Mouse (Mus musculus): Measurements from ENCODE around the gene Olfr1049.
"Not testable (repeated sequence)": the region's sequence is repeated elsewhere in the genome, so short reads cannot be mapped to it uniquely, and the experiment has no call there.

The Olfr1049 gene

DNA sequence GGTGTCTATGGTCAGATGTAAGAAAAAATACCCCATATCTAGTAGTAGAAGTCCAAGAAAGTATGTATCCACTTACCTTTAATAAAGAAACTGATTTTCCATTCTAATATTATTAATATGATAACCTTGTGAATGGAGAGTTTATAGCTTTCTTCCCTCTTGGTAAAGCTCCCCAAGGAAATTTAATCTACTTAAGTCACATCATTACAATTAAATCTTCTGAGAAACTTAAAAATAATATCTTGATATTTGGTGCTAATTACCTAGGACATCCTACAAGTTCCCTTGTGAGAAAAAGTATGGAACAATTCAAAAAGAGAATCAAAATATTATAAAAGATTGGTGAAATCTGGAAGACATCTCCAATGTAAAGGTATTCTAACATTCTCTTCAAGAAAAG is at the start of gene Olfr1049:
TSS of gene Olfr1049 (minus strand) at position 101 of the 400 bp plus-strand sequence.
- not testable (repeated sequence) for DNase-seq (ENCODE audit: low spot score)

DNA sequence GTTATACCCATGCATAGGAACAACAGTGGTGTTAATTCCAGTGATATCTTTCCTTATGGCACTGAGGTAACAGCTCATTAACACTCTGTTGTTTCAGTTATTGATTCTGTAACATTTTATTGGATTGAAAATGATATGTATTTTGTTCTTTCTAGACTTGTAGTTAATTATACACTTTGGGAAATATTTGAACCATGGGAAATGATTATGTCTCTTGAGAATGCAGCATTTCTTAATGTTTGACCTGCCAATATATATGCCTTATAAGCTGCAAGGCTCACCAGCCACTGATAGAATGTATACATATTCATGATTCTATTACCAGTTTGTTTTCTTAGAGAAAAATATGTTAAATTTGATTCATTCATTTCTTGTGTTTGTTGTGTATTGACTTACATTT is 34.0 kb upstream of the Olfr1049 start, which contains the start of gene Olfr1052:
TSS of gene Olfr1052 (plus strand) at position 301 of the 400 bp plus-strand sequence.
- DNase-seq (ENCODE audit: low spot score) = no peak

DNA sequence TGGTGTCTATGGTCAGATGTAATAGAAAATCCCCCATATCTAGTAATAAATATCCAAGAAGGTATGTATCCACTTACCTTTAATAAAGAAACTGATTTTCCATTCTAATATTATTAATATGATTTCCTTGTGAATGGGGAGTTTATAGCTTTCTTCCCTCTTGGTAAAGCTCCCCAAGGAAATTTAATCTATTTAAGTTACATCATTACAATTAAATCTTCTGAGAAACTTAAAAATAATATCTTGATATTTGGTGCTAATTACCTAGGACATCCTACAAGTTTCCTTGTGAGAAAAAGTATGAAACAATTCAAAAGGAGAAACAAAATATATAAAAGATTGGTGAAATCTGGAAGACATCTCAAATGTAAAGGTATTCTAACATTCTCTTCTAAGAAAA is 20.9 kb upstream of the Olfr1049 start, which contains the start of gene Olfr1051:
TSS of gene Olfr1051 (minus strand) at position 101 of the 400 bp plus-strand sequence.
- DNase-seq (ENCODE audit: low spot score) = not testable (repeated sequence)

DNA sequence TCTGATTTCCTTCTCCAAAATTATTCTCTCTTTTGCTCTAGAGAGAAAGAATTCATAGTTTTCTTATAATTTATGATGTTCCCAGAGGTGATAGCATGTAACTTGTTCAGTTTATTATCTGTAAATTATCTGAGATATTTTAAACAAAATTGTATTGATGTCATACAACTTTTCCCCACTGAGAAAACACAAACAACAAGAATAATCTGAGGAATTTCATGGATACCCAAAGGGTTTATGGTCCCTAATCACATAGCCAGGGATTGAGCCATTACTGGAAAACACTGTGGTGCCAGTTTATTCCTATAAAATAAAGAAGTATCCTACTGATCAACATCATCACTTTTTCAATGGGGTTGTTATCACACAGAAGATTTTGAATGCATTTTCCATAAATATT is 17.9 kb downstream of the Olfr1049 start, which contains the start of gene Olfr1048:
TSS of gene Olfr1048 (minus strand) at position 101 of the 400 bp plus-strand sequence.
- no peak for DNase-seq (ENCODE audit: low spot score)

DNA sequence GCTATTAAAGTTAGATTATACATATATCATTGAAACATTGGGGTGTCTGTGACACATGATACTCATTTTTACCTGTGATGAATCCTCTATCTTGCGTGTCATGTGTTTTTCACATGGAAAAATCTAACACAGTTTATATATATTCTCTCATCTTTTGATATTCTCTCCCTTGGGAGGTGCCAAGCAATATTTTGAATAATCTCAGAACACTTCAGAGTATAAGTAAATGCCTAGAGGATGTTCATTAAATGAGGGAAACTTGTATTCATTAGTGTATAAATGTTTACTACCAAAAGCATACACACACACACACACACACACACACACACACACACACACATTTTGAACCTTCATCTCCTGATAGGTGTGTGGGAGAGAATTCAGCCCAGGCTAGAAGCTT is 26.8 kb downstream of the Olfr1049 start, which contains the start of gene Olfr1047:
TSS of gene Olfr1047 (minus strand) at position 101 of the 400 bp plus-strand sequence.
- no peak for DNase-seq (ENCODE audit: low spot score)

DNA sequence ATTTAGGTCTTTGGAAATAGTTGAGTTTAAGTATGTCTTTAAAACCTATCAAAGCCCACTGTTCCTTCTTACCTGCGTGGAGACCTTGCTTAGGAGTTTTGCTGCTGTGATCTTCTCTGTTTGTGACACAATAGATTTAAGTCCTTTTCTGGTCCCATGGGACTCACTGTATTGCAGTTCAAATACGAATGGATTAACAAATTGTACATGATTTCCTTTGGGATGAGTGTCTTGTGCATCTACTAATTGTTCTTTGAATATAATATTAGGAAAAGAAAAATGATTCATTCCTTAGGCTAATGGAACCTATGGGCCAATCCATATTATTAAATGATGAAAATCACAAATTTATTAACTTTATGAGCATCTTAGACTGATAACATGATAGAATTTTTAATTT is 38.9 kb downstream of the Olfr1049 start, which contains the start of gene Olfr1046:
TSS of gene Olfr1046 (minus strand) at position 101 of the 400 bp plus-strand sequence.
- no peak for DNase-seq (ENCODE audit: low spot score)

Data from testis, postnatal 14 days (tissue).